Mouse (Mus musculus) lung, postnatal 36 days (tissue): ENCODE measurements at regions not wholly inside any gene's neighbourhood (a gene's known extent, or its start where the extent isn't known, plus 50 kb on each side); places are given as distances from the start of the nearest gene placed in this dataset.

Experiments
- DNase-seq: peaks from one replicate; pipeline ENCODE4 v3.0.0; 2022; ENCODE audit warnings: mixed read lengths

- DNase-seq = peak; percentile 17
Measured at GRCm38 (mm10) chr13:111905213-111905701, 96.5 kb upstream of the Map3k1 start.

- no peak for DNase-seq
Measured at GRCm38 (mm10) chr13:111911071-111911470, 102.3 kb upstream of the Map3k1 start.

- DNase-seq = peak; percentile 12
Measured at GRCm38 (mm10) chr13:111911661-111912312, 103.0 kb upstream of the Map3k1 start.

GRCm38 (mm10) chr13:111914348-111914913, 105.6 kb upstream of the Map3k1 start:
- DNase-seq = no peak

- DNase-seq = peak; percentile 25
Measured at GRCm38 (mm10) chr13:111919417-111919816, 110.6 kb upstream of the Map3k1 start.

- DNase-seq = no peak
Measured at GRCm38 (mm10) chr13:111920534-111920933, 111.7 kb upstream of the Map3k1 start.

GRCm38 (mm10) chr13:111921142-111922035, 112.6 kb upstream of the Map3k1 start:
- DNase-seq = no peak

- DNase-seq = no peak
Measured at GRCm38 (mm10) chr13:111925349-111925748, 116.6 kb upstream of the Map3k1 start.

GRCm38 (mm10) chr13:111926801-111927200, 118.0 kb upstream of the Map3k1 start:
- no peak for DNase-seq

GRCm38 (mm10) chr13:111927489-111927888, 118.7 kb upstream of the Map3k1 start:
- DNase-seq = no peak

- DNase-seq = no peak
Measured at GRCm38 (mm10) chr13:111928636-111929544, 120.1 kb upstream of the Map3k1 start.

GRCm38 (mm10) chr13:111929908-111930307, 121.1 kb upstream of the Map3k1 start:
- peak; percentile 19 for DNase-seq

GRCm38 (mm10) chr13:111932464-111932863, 123.7 kb upstream of the Map3k1 start:
- DNase-seq = no peak

GRCm38 (mm10) chr13:111933526-111934240, 124.9 kb upstream of the Map3k1 start:
- peak; percentile 54 for DNase-seq

- DNase-seq = no peak
Measured at GRCm38 (mm10) chr13:111935721-111936080, 126.9 kb upstream of the Map3k1 start.

GRCm38 (mm10) chr13:111936081-111936857, 127.5 kb upstream of the Map3k1 start:
- DNase-seq = peak; percentile 84

- DNase-seq = no peak
Measured at GRCm38 (mm10) chr13:111936983-111937382, 128.2 kb upstream of the Map3k1 start.

- DNase-seq = no peak
Measured at GRCm38 (mm10) chr13:111938896-111939422, 130.2 kb upstream of the Map3k1 start.

- DNase-seq = no peak
Measured at GRCm38 (mm10) chr13:111939534-111940115, 130.8 kb upstream of the Map3k1 start.

GRCm38 (mm10) chr13:111940275-111940674, 131.5 kb upstream of the Map3k1 start:
- no peak for DNase-seq
